In the genomic region with DNA sequence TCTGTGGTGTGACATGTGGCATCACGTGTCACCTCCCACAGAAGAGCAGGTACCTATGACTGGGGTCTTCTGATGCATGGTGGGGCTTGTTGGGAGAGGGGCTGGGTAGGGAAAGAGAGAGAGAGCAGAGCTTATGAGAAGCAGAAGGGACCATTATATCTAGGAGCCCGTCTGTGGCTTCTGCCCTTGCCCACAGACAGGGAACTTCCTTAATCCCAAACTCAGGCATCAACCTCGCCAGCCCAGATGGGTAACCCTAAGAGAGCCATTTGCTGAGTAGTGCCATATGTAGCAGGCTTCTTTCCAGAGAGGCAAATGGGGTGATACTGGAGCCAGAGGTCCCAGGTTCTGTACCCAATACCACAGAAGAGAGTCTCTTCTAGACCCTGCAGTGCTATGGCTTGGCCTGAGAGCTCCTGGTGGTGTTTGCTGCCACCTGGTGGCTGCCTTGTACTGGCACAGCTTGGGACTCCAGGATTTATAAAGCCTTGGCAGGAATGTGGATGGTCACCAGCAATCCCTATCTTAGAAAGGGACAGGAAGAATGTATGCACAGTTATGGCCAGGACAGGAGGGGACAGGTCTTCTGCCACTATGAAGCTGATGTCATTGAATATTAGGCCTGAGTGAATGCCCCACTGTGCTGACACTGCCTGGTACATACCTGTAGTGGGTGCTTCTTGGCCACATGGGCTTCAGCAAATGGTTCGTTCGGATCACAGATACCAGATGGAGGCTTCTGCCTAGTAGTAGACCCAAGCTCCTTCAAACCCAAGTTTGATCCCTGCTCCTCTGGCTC, we compare ENCODE assay signal across 9 mouse cellular contexts. TPM values are rescaled to one million over a fixed set of nuclear protein-coding genes. Genes with fewer than 3 reads are reported as not detected.
DNase-seq lines count a peak whose midpoint lies in the region; ATAC-seq and TF ChIP-seq lines count a peak whose summit lies in the region.
"Had no signal": no experiment of that assay in that cellular context is flagged by ENCODE, and none has a peak within 500 bp of the region (broad histone marks: within the 10 kb centered on the region; RNA-seq: fewer than 3 reads in every experiment).

No protein-coding gene starts in this region.

- H3K9ac ChIP-seq in MEL (ENCODE audit: control insufficient read depth, low read depth, low read length, poor library complexity, severe bottlenecking), result no peak overlapping the region
- no peak overlapping the region for H3K9ac ChIP-seq in forebrain, postnatal 0 days
- H3K9ac ChIP-seq in liver, postnatal 0 days (replicated peaks), result no peak overlapping the region

- TF ChIP-seq CTCF in MEL (IDR thresholded peaks at IDR 0.05 in 2 of 3, conservative IDR thresholded peaks at IDR 0.05 in 1 of 3; ENCODE audit: control insufficient read depth in 1 of 3, insufficient read depth in 1 of 3, low read depth in 2 of 3, low read length in 3 of 3, poor library complexity in 1 of 3, severe bottlenecking in 1 of 3), result peak in 2 of 3 experiments; percentile 31 to 62; a peak in 4 of 6 replicates
- TF ChIP-seq CTCF in forebrain, postnatal 0 days (IDR thresholded peaks at IDR 0.05; ENCODE audit: low read depth), result peak; percentile 99
- peak; percentile 94 for TF ChIP-seq CTCF in liver, postnatal 0 days (IDR thresholded peaks at IDR 0.05; ENCODE audit: low read depth)

- H3K4me1 ChIP-seq in MEL (ENCODE audit: control insufficient read depth in 1 of 2, insufficient read depth in 2 of 2, low read length in 2 of 2), result no peaks in the 10 kb centered on the region
- no peaks in the 10 kb centered on the region for H3K4me1 ChIP-seq in forebrain, postnatal 0 days (ENCODE audit: insufficient read depth)
- H3K4me1 ChIP-seq in liver, postnatal 0 days (ENCODE audit: insufficient read depth), result no peaks in the 10 kb centered on the region

- TF ChIP-seq RAD21 in MEL (IDR thresholded peaks at IDR 0.05; ENCODE audit: low read depth, low read length), result peak; percentile 14

- ATAC-seq in forebrain, postnatal 0 days, result peak; percentile 94
- ATAC-seq in liver, postnatal 0 days, result peak; percentile 62
- 0 out of 2 replicates have a peak, but pooled peaks have one; percentile 25 for ATAC-seq in neutrophil, adult 5-6 weeks (ENCODE audit: extremely low read depth, insufficient number of reproducible peaks, low FRiP score, poor library complexity, severe bottlenecking)

- WGBS in forebrain, postnatal 0 days, result 92% methylated on average over 5 of the region's 5 CpGs
- WGBS in liver, postnatal 0 days (ENCODE audit: insufficient replicate concordance), result 65% methylated on average over 5 of the region's 5 CpGs

- no peak overlapping the region for H3K4me3 ChIP-seq in MEL (ENCODE audit: control insufficient read depth in 1 of 2, insufficient read depth in 1 of 2, low read depth in 2 of 2, low read length in 2 of 2)
- no peak overlapping the region for H3K4me3 ChIP-seq in forebrain, postnatal 0 days (ENCODE audit: low read depth, low read length)
- H3K4me3 ChIP-seq in liver, postnatal 0 days (ENCODE audit: low read depth, low read length), result no peak overlapping the region

- H3K4me2 ChIP-seq in forebrain, postnatal 0 days (ENCODE audit: low read depth), result no peak overlapping the region
- H3K4me2 ChIP-seq in liver, postnatal 0 days (ENCODE audit: low read depth, low read length), result no peak overlapping the region

- TF ChIP-seq EP300 in MEL (IDR thresholded peaks at IDR 0.05; ENCODE audit: low read depth in 1 of 2, low read length in 2 of 2), result no peak
- no peak for TF ChIP-seq EP300 in liver, postnatal 0 days (IDR thresholded peaks at IDR 0.05; ENCODE audit: low read depth)

- peak; percentile 18 for DNase-seq in MEL (ENCODE audit: low read depth, low spot score)
- DNase-seq in cerebellum, adult 18-20 months, result peak; percentile 68 to 79
- peak; percentile 92 for DNase-seq in forebrain, postnatal 0 days
- DNase-seq in heart, postnatal 36 days, result peak; percentile 83 to 86
- DNase-seq in layer of hippocampus, adult 11-12 months (ENCODE audit: low spot score), result peak; percentile 82
- DNase-seq in liver, postnatal 0 days, result peak; percentile 78
- DNase-seq in thymus, adult 18-20 months, result peak; percentile 46 to 61

- intact Hi-C loops in heart, postnatal 36 days (cut with DNase I), result loop anchor here (1.0 to 10.0 kb wide), 5 partner anchors 176 to 564 kb away; a partner anchor contains a TSS

- H3K27ac ChIP-seq in MEL (ENCODE audit: control insufficient read depth, low read depth, low read length), result no peak overlapping the region
- no peak overlapping the region for H3K27ac ChIP-seq in forebrain, postnatal 0 days (ENCODE audit: low read depth, low read length)
- no peak overlapping the region for H3K27ac ChIP-seq in liver, postnatal 0 days (ENCODE audit: low read depth)
- H3K27ac ChIP-seq: macrophage had no signal

- H3K27me3 ChIP-seq in MEL (ENCODE audit: control insufficient read depth in 1 of 2, insufficient read depth in 2 of 2, low read length in 2 of 2), result no peaks in the 10 kb centered on the region
- no peaks in the 10 kb centered on the region for H3K27me3 ChIP-seq in forebrain, postnatal 0 days (ENCODE audit: insufficient read depth, low read length)
- H3K27me3 ChIP-seq in liver, postnatal 0 days (ENCODE audit: insufficient read depth, low read length), result no peaks in the 10 kb centered on the region

- H3K36me3 ChIP-seq in MEL (ENCODE audit: control insufficient read depth in 1 of 2, insufficient read depth in 2 of 2, low read length in 2 of 2), result no peaks in the 10 kb centered on the region
- H3K36me3 ChIP-seq in forebrain, postnatal 0 days (ENCODE audit: insufficient read depth), result peaks cover 13% of the 10 kb centered on the region
- H3K36me3 ChIP-seq in liver, postnatal 0 days (replicated peaks; ENCODE audit: insufficient read depth, low read length), result peaks cover 15% of the 10 kb centered on the region; the same call in 1 of the 2 replicates

- no peaks in the 10 kb centered on the region for H3K9me3 ChIP-seq in MEL (replicated peaks; ENCODE audit: insufficient read depth, low read length)
- no peaks in the 10 kb centered on the region for H3K9me3 ChIP-seq in forebrain, postnatal 0 days (ENCODE audit: low read length)
- H3K9me3 ChIP-seq in liver, postnatal 0 days (ENCODE audit: low read length), result no peaks in the 10 kb centered on the region

- no peaks in the 10 kb centered on the region for H3K79me2 ChIP-seq in MEL (ENCODE audit: control insufficient read depth, insufficient read depth, low read length, poor library complexity)

- no peak for TF ChIP-seq POLR2A in MEL (IDR thresholded peaks at IDR 0.05; ENCODE audit: control insufficient read depth in 1 of 2, insufficient read depth in 1 of 2, low read depth in 1 of 2, low read length in 2 of 2, poor library complexity in 1 of 2)

TF ChIP-seq in MEL, 35 proteins besides CTCF, POLR2A, EP300 and RAD21:
- no peak for TF ChIP-seq TBP (IDR thresholded peaks at IDR 0.05; ENCODE audit: low read depth, low read length)
- no peak for TF ChIP-seq MXI1 (IDR thresholded peaks at IDR 0.05; ENCODE audit: low read depth, low read length)
- no peak for TF ChIP-seq ETS1 (IDR thresholded peaks at IDR 0.05; ENCODE audit: low read depth, low read length)
- TF ChIP-seq SMC3 (IDR thresholded peaks at IDR 0.05; ENCODE audit: low read depth, low read length), result no peak; the same call in 1 of the 2 replicates
- no peak for TF ChIP-seq POLR2AphosphoS2 (IDR thresholded peaks at IDR 0.05; ENCODE audit: low read length)
- TF ChIP-seq SIN3A (IDR thresholded peaks at IDR 0.05; ENCODE audit: low read length), result no peak
- TF ChIP-seq ZKSCAN1 (IDR thresholded peaks at IDR 0.05; ENCODE audit: low read depth, low read length), result no peak
- no peak for TF ChIP-seq E2F4 (IDR thresholded peaks at IDR 0.05; ENCODE audit: borderline replicate concordance, low read depth, low read length)
- TF ChIP-seq JUND (IDR thresholded peaks at IDR 0.05; ENCODE audit: low read depth, low read length), result no peak
- no peak for TF ChIP-seq MAFK (IDR thresholded peaks at IDR 0.05; ENCODE audit: borderline replicate concordance, low read depth, low read length)

RNA-seq across cellular contexts. Expression of a gene that starts 35.8 kb away (rescaled TPM):
- total RNA-seq in MEL (2012; rRNA removed), result not detected in 2 replicates
- polyA plus RNA-seq in MEL (2012; ENCODE audit: insufficient read depth in 1 of 2, insufficient read length in 2 of 2, low read depth in 1 of 2, low replicate concordance in 2 of 2, missing spikeins in 1 of 2), result not detected
- not detected in 2 replicates for total RNA-seq in forebrain, postnatal 0 days (2014; rRNA removed)
- not detected in 2 replicates for polyA plus RNA-seq in forebrain, postnatal 0 days (2015; fragmentation: Nextera tagmentation; extraction: Ambion mirVana)
- not detected for total RNA-seq in heart, postnatal 36 days (2021)
- polyA plus RNA-seq in liver, postnatal 0 days (2015; fragmentation: Nextera tagmentation; extraction: Ambion mirVana), result 2,449 and 2,507 TPM in 2 replicates
- not detected in 2 replicates for total RNA-seq in neutrophil, adult 5-6 weeks (2017)
- polyA plus RNA-seq: macrophage had no signal

RNA-seq across cellular contexts. Expression of a gene that starts 53.1 kb away (rescaled TPM):
- total RNA-seq in MEL (2012; rRNA removed), result not detected in 2 replicates
- not detected for polyA plus RNA-seq in MEL (2012; ENCODE audit: insufficient read depth in 1 of 2, insufficient read length in 2 of 2, low read depth in 1 of 2, low replicate concordance in 2 of 2, missing spikeins in 1 of 2)
- total RNA-seq in forebrain, postnatal 0 days (2014; rRNA removed), result 0.19 TPM in 1 of 2 replicates, not detected in the other
- not detected in 2 replicates for polyA plus RNA-seq in forebrain, postnatal 0 days (2015; fragmentation: Nextera tagmentation; extraction: Ambion mirVana)
- total RNA-seq in heart, postnatal 36 days (2021), result not detected
- polyA plus RNA-seq in liver, postnatal 0 days (2015; fragmentation: Nextera tagmentation; extraction: Ambion mirVana), result 0.40 and 0.59 TPM in 2 replicates
- not detected in 2 replicates for total RNA-seq in neutrophil, adult 5-6 weeks (2017)
- polyA plus RNA-seq: macrophage had no signal

Comparison
In these comparisons a context has a peak if more than half of its experiments do, and no peak if none do; other contexts are left out.
1. DNase-seq: peak in every context shown above with its lines; median percentile 92 in forebrain, postnatal 0 days; 84 in heart, postnatal 36 days; 82 in layer of hippocampus, adult 11-12 months; 78 in liver, postnatal 0 days; 74 in cerebellum, adult 18-20 months; 54 in thymus, adult 18-20 months; 18 in MEL.
2. CTCF ChIP-seq: peak in every context shown above with its lines; median percentile 99 in forebrain, postnatal 0 days; 94 in liver, postnatal 0 days; 46 in MEL.
3. ATAC-seq: peak in every context shown above with its lines; median percentile 94 in forebrain, postnatal 0 days; 62 in liver, postnatal 0 days; 25 in neutrophil, adult 5-6 weeks.